In the genomic region with DNA sequence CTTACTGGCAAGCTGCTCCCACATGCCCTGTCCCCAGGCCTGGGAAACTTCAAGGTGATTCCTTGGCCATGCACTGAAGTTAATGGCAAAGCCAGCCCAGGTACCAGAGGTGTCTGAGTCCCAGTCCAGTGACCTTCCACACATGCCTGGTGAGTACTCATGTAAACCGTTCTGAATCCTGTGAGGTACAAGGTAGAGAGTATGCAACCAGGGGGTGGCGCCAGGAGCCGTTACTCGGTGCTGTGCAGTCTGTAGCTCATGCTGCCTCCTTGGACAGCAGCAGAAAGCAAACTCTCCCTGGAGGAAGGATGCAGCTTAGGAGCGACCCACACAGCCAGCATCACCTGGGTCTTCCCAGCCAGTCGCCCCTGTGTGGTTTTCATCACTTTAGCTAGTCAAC, we compare ENCODE assay signal across 8 mouse cellular contexts.
DNase-seq lines count a peak whose midpoint lies in the region; ATAC-seq and TF ChIP-seq lines count a peak whose summit lies in the region.

No protein-coding gene starts in this region.

- peak; percentile 45 for TF ChIP-seq CTCF in gastrocnemius, adult 2 months (IDR thresholded peaks at IDR 0.05)

- H3K27ac ChIP-seq in gastrocnemius, adult 2 months = no peak overlapping the region
- H3K27ac ChIP-seq in hindbrain, embryonic 15.5 days (replicated peaks) = no peak overlapping the region
- H3K27ac ChIP-seq in liver, embryonic 15.5 days (replicated peaks) = no peak overlapping the region

- WGBS in hindbrain, embryonic 15.5 days = 32% methylated on average over 6 of the region's 6 CpGs
- WGBS in liver, embryonic 15.5 days (ENCODE audit: insufficient replicate concordance) = 43% methylated on average over 6 of the region's 6 CpGs

- H3K4me1 ChIP-seq in hindbrain, embryonic 15.5 days (replicated peaks) = no peaks in the 10 kb centered on the region
- no peaks in the 10 kb centered on the region for H3K4me1 ChIP-seq in liver, embryonic 15.5 days (replicated peaks)

- peak; percentile 65; the same call in 1 of the 2 replicates for ATAC-seq in hindbrain, embryonic 15.5 days (ENCODE audit: low FRiP score, low read depth)
- 0 out of 2 replicates have a peak, but pooled peaks have one; percentile 37 for ATAC-seq in liver, embryonic 15.5 days (ENCODE audit: insufficient read depth)

- H3K27me3 ChIP-seq in hindbrain, embryonic 15.5 days = 0 out of 2 replicates have a peak, but pooled peaks cover 5% of the 10 kb centered on the region
- H3K27me3 ChIP-seq in liver, embryonic 15.5 days = no peaks in the 10 kb centered on the region

- no peak overlapping the region for H3K9ac ChIP-seq in hindbrain, embryonic 15.5 days
- H3K9ac ChIP-seq in liver, embryonic 15.5 days = no peak overlapping the region

- no peaks in the 10 kb centered on the region for H3K36me3 ChIP-seq in hindbrain, embryonic 15.5 days
- no peaks in the 10 kb centered on the region for H3K36me3 ChIP-seq in liver, embryonic 15.5 days (replicated peaks)

- peak; percentile 55 for DNase-seq in gastrocnemius, adult 2 months
- no peak for DNase-seq in gastrocnemius, postnatal 36 days
- peak; percentile 44 for DNase-seq in urinary bladder, postnatal 14 days (ENCODE audit: low spot score)
- DNase-seq in urinary bladder, postnatal 4 days (ENCODE audit: low spot score in 2 of 2) = no peak
- peak; percentile 63 for DNase-seq in thymus, postnatal 36 days
- no peak for DNase-seq in cerebellum, adult 8-10 months

- no peak overlapping the region for H3K4me3 ChIP-seq in gastrocnemius, adult 2 months
- no peak overlapping the region for H3K4me3 ChIP-seq in hindbrain, embryonic 15.5 days
- no peak overlapping the region for H3K4me3 ChIP-seq in liver, embryonic 15.5 days (replicated peaks)

- no peak overlapping the region for H3K4me2 ChIP-seq in hindbrain, embryonic 15.5 days
- no peak overlapping the region for H3K4me2 ChIP-seq in liver, embryonic 15.5 days

- intact Hi-C loops in gastrocnemius, adult 2 months (cut with DNase I) = loop anchor here (5.0 kb wide), 1 partner anchor 35 kb away; no protein-coding TSS in a partner anchor
- intact Hi-C loops in gastrocnemius, postnatal 36 days (cut with DNase I) = no loop called here

- H3K9me3 ChIP-seq in hindbrain, embryonic 15.5 days = no peaks in the 10 kb centered on the region
- H3K9me3 ChIP-seq in liver, embryonic 15.5 days (replicated peaks) = no peaks in the 10 kb centered on the region

Comparison
In these comparisons a context has a peak if more than half of its experiments do, and no peak if none do; other contexts are left out.
1. DNase-seq: peak in gastrocnemius, adult 2 months (single experiment), urinary bladder, postnatal 14 days (single experiment) and thymus, postnatal 36 days (2 of 2); none in gastrocnemius, postnatal 36 days (0 of 2), urinary bladder, postnatal 4 days (0 of 2) and cerebellum, adult 8-10 months (single experiment).